Mouse (Mus musculus) thymus, adult 2 months (tissue): Measurements from ENCODE around the gene Wwox. TPM values are rescaled to one million over a fixed set of nuclear protein-coding genes. Genes with fewer than 3 reads are reported as not detected.

Source experiments
- DNase-seq: peaks from one replicate; pipeline ENCODE4 v3.0.0; 2021
- H3K27ac ChIP-seq: fragments of 200-500 bp; 2 replicates; pipeline ENCODE4 v1.5.1; 2012; ENCODE audit warnings: low read length, control low read depth; ENCODE audit not compliant: control insufficient read depth, insufficient read depth
- H3K27me3 ChIP-seq: fragments of 200-500 bp; 2 replicates; pipeline ENCODE4 v1.6.1; 2012; ENCODE audit warnings: mild to moderate bottlenecking, low read length, moderate library complexity, mixed read lengths; ENCODE audit not compliant: control insufficient read depth, insufficient read depth
- H3K36me3 ChIP-seq: fragments of 200-500 bp; 2 replicates; pipeline ENCODE4 v1.6.1; 2012; ENCODE audit warnings: mild to moderate bottlenecking, low read length, moderate library complexity; ENCODE audit not compliant: control insufficient read depth, insufficient read depth
- H3K4me1 ChIP-seq: fragments of 200-500 bp; replicated peaks from 2 replicates; pipeline ENCODE4 v1.6.1; 2012; ENCODE audit warnings: low read length; ENCODE audit not compliant: control insufficient read depth, insufficient read depth
- H3K4me3 ChIP-seq: fragments of 200-500 bp; 2 replicates; pipeline ENCODE4 v1.5.1; 2012; ENCODE audit warnings: mild to moderate bottlenecking, low read length, control low read depth, moderate library complexity; ENCODE audit not compliant: control insufficient read depth, insufficient read depth
- CTCF ChIP-seq: fragments of 200-500 bp; IDR thresholded peaks from 2 replicates; pipeline ENCODE4 v1.5.1; 2012; ENCODE audit warnings: mild to moderate bottlenecking, control low read depth, low read length, moderate library complexity, borderline replicate concordance; ENCODE audit not compliant: control insufficient read depth, poor library complexity, insufficient read depth; ENCODE audit errors: extremely low read depth
- POLR2A ChIP-seq: fragments of 200-500 bp; IDR thresholded peaks from 2 replicates; pipeline ENCODE4 v1.6.1; 2012; ENCODE audit warnings: mild to moderate bottlenecking, low read length, control low read depth, moderate library complexity; ENCODE audit not compliant: control insufficient read depth, poor library complexity, insufficient read depth; ENCODE audit errors: extremely low read depth
- WGBS: fragments of 180-500 bp; shearing (Covaris S2); methylation state at CpG from one replicate; pipeline ENCODE4 v1.1.7; 2018; 5-methylcytosine and 5-hydroxymethylcytosine counted together
- polyA plus RNA-seq: library from polyadenylated mRNA; depleted of rRNA; stranded (reverse); fragments of >200 nt; gene quantifications from 2 replicates; pipeline ENCODE4 v1.2.3, GENCODE M21; 2012

The Wwox gene
- polyA plus RNA-seq, 1 experiment: 8.4 TPM

DNA sequence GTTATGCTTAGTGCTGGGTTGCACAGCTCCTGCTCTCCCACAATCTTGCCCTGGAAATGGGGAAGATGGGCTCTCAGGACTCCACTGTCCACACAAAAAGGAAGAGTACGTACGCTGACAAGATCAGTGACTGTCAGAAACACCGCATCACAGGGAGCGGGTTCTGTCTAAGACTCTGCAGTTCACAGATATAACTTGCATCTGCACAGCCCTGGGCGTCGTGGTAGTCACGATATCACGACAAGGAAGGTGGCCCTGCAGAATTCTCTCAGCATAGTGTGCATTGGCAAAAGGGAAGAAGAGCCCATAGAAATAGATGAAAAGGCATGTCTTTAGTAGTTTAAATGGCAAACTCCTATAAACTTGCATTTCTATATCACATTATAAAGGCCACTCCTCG lies 339.5 kb downstream of the Wwox start:
- TF ChIP-seq POLR2A: no peak
- TF ChIP-seq CTCF: no peak
- no peak overlapping the region for H3K4me3 ChIP-seq

DNA sequence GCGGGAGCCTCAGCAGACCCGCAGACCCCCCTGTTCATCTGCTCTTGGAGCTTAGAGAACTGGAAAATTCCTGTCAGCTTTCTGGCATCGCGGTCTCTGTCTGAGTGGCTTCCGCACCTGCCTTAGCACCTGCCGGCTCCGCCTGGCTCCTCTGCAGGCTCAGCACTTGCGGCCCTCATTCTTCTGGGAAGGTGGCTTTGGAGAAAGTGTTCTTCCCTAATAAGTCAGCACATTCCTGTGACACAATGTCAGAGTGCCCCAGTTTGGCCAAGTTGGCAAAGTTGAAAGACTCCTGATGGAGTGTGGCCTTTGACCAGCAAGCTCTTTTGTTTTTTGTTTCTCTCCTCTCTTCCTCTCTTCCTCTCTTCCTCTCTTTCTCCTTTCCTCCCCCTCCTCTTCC lies 343.9 kb downstream of the Wwox start:
- Histone ChIP-seq H3K4me1 (no peaks in the 10 kb centered on the region), H3K4me3 (no peak overlapping the region), H3K27me3 (no peaks in the 10 kb centered on the region), H3K27ac (no peak overlapping the region), H3K36me3 (no peaks in the 10 kb centered on the region)
- DNase-seq: no peak
- WGBS: 90% methylated on average over 8 of the region's 8 CpGs
- no peak for TF ChIP-seq POLR2A
- TF ChIP-seq CTCF: no peak

More for the DNA sequence above, 339.5 kb downstream of the Wwox start:
- Histone ChIP-seq H3K27me3 (no peaks in the 10 kb centered on the region), H3K27ac (no peak overlapping the region), H3K36me3 (no peaks in the 10 kb centered on the region), H3K4me1 (peaks cover 4% of the 10 kb centered on the region; the same call in 1 of the 2 replicates)
- DNase-seq: no peak
- WGBS: 92% methylated on average over 9 of the region's 9 CpGs

GRCm38 (mm10) chr8:114785834-114786233 lies 346.4 kb downstream of the Wwox start:
- H3K4me1 ChIP-seq: 0 out of 2 replicates have a peak, but pooled peaks cover 5% of the 10 kb centered on the region
- TF ChIP-seq POLR2A: no peak
- no peak for TF ChIP-seq CTCF
- DNase-seq: no peak
- no peak overlapping the region for H3K27ac ChIP-seq
- WGBS: 97% methylated on average over 11 of the region's 11 CpGs
- no peak overlapping the region for H3K4me3 ChIP-seq
- H3K27me3 ChIP-seq: no peaks in the 10 kb centered on the region
- H3K36me3 ChIP-seq: no peaks in the 10 kb centered on the region

DNA sequence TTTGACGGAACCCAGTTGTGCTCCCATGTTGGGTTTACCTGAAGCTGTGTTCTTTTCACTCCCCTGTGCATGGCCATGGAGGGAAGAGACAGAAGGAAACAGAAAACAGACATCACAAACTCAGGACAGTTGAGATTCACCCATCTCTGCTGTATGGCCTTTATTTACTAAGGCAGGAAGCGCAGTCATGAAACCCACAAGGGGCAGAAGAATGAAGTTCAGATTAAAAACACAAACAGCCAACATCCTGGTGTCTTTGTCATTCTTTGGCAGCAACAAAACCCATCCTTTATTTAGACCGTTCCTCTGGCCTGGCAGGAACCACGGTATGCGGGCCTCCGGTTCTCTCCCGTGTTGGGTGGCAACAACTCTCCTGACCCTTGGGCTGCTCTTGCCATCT lies 350.2 kb downstream of the Wwox start:
- Histone ChIP-seq H3K4me1 (0 out of 2 replicates have a peak, but pooled peaks cover 5% of the 10 kb centered on the region), H3K27me3 (no peaks in the 10 kb centered on the region), H3K4me3 (no peak overlapping the region), H3K27ac (no peak overlapping the region), H3K36me3 (no peaks in the 10 kb centered on the region)
- DNase-seq: peak; percentile 14
- no peak for TF ChIP-seq CTCF
- no peak for TF ChIP-seq POLR2A
- 90% methylated on average over 7 of the region's 7 CpGs for WGBS

GRCm38 (mm10) chr8:114790754-114791153 lies 351.3 kb downstream of the Wwox start:
- Histone ChIP-seq H3K27ac (no peak overlapping the region), H3K36me3 (no peaks in the 10 kb centered on the region), H3K4me1 (0 out of 2 replicates have a peak, but pooled peaks cover 5% of the 10 kb centered on the region), H3K4me3 (no peak overlapping the region), H3K27me3 (no peaks in the 10 kb centered on the region)
- no peak for DNase-seq
- TF ChIP-seq POLR2A: no peak
- no peak for TF ChIP-seq CTCF
- WGBS: 98% methylated on average over 7 of the region's 7 CpGs

GRCm38 (mm10) chr8:114793682-114794081 lies 354.2 kb downstream of the Wwox start:
- H3K36me3 ChIP-seq: no peaks in the 10 kb centered on the region
- H3K27ac ChIP-seq: no peak overlapping the region
- no peak for DNase-seq
- H3K27me3 ChIP-seq: no peaks in the 10 kb centered on the region
- WGBS: 96% methylated on average over 9 of the region's 9 CpGs
- TF ChIP-seq CTCF (no peak), POLR2A (no peak)
- 0 out of 2 replicates have a peak, but pooled peaks cover 5% of the 10 kb centered on the region for H3K4me1 ChIP-seq
- H3K4me3 ChIP-seq: no peak overlapping the region

DNA sequence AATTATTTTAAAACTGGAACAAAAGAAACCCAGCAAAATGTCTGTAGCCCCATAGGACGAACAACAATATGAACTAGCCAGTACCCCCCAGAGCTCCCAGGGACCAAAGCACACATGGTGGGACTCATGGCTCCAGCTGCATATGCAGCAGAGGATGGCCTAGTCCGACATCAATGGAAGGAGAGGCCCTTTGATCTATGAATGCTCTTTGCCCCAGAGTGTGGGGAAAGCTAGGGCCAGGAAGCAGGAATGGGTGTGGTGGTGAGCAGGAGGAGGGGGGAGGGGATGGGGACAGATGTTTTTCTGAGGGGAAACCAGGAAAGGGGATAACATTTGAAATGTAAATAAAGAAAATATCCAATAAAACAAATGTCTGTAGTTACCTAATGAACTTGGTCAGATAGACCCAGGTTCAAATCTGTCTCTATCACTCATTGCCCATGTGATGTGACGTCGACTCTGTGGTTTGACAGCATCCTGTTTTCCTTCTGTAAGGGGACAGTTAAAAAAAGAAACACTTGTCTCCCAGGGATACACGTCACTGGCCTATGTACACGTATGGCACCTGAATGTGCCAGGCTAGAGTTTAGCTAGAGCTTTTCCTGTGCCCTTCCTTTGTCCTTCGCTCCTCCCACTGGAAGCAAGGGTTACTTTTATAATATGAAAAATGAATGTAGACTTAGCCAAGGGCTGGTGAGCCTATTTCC lies 362.1 kb downstream of the Wwox start:
- 30% methylated on average over 7 of the region's 7 CpGs for WGBS
- H3K36me3 ChIP-seq: no peaks in the 10 kb centered on the region
- no peak overlapping the region for H3K27ac ChIP-seq
- no peak for DNase-seq
- H3K27me3 ChIP-seq: no peaks in the 10 kb centered on the region
- H3K4me1 ChIP-seq: peaks cover 11% of the 10 kb centered on the region
- H3K4me3 ChIP-seq: no peak overlapping the region
- TF ChIP-seq POLR2A (no peak), CTCF (no peak)
